Mouse (Mus musculus): ENCODE data around the gene Thsd7a.

DNA sequence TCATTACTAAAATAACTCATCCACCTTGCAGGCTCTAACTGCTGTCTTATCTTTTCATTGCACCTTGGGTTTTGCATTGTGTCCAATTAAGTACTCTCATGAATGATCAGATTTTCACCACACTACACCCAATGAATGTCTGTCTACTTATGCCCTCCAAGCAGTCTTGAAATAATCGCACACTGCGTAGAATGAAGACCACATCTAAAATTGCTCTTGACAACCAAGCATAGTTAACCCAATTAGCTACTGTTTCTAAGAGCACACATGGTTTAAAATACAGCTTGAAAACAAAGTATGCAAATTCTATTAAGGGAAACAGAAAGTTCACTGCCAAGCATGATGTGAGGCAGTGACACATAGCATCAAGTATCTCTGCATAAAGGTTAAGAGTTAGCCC, 188.7 kb downstream of the Thsd7a start:
- no peak for TF ChIP-seq CTCF (IDR thresholded peaks at IDR 0.05; ENCODE audit: insufficient read depth, low read length)
- TF ChIP-seq POLR2A (IDR thresholded peaks at IDR 0.05; ENCODE audit: borderline replicate concordance, extremely low read depth, low read depth, low read length) = no peak

Measured in lung, adult 2 months (tissue).